Mouse (Mus musculus): ENCODE measurements around the gene Ces2b.
"Not testable (repeated sequence)": the region's sequence is repeated elsewhere in the genome, so short reads cannot be mapped to it uniquely, and the experiment has no call there.

The Ces2b gene

GRCm38 (mm10) chr8:104831440-104831839, at the start of gene Ces2b:
TSS of gene Ces2b (plus strand) at chr8:104831572.
- no peak for DNase-seq

- DNase-seq: no peak
Observed at GRCm38 (mm10) chr8:104787049-104787448, 44.3 kb upstream of the Ces2b start.

GRCm38 (mm10) chr8:104788929-104789328, 42.4 kb upstream of the Ces2b start:
- no peak for DNase-seq

DNA sequence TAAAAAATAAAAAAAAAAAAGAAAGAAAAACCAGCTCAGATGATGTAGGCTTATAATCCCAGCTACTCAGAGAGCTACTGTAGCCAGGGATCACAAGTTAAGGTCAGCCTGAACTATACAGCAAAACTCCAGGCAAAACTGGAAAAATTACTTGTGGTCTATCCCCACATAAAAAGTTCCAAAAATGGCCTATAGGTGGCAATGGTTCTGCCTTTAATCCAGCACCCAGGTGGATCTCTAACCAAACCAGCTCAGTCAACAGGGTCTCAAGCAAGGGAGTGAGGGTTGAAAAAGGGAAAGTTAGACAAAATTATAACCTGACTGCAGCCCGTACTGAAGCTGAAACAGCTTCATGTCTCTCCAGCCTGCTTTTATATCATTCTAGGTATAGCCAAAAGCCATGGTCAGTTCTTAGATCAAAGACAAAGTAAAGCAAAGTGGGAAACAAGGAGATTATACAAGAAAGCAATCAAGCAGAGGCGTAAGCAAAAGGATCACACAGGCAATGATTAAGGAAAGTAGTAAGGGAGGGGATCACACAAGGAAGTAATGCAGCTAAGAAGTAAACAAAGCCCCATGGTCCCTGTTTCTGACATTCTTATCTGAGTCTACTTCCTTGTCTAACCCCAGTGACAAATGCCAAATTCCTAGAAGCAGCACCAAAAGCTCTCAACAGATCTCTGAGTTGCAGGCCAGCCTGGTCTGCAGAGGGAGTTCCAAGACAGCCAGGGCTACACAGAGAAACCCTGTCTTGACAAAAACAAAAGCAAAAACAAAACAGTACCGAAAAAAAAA, 41.3 kb upstream of the Ces2b start:
- DNase-seq: peak; percentile 63 to 71

DNA sequence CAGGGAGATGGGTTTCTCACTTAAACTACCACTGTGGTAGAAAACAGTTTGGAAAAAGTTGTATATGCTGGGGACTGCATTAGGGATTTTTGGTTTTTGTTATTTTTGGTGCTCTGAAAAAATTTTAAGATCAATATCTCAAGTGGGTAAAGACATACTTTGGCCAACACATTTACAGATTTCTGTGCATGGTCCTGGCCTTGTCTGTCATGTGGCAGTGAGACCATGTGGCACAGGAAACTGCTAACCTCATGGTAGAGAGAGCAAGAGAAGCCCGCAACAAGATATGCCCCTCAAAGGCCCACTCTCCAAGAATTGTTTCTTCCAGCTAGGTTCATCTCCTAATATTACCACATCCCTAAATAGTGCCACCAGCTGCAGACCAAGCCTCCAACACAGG, 32.0 kb upstream of the Ces2b start:
- DNase-seq: no peak

- DNase-seq: peak; percentile 9 to 19
Observed at GRCm38 (mm10) chr8:104806127-104806526, 25.2 kb upstream of the Ces2b start.

GRCm38 (mm10) chr8:104808542-104809413, 22.6 kb upstream of the Ces2b start:
- peak; percentile 37 to 55 for DNase-seq

DNA sequence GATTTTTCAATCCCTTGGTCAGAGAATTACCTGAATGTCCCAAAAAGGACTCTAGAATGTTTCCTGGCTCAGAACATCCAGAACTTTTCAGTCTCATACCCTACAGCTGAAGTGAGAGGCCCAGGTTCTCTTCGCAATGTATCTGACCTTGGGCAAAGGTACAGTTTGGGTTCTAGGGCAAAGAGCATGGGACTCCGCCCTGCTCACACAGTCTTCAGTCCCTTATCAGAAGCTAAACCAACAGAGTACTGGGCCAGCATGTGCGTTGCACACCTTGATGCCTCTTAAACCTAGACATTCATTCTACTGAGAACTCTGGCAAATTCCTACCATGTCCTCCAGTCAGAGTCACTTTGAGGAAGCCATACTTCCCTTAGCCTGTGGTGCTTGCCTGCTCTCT, 21.9 kb upstream of the Ces2b start:
- DNase-seq: no peak

DNA sequence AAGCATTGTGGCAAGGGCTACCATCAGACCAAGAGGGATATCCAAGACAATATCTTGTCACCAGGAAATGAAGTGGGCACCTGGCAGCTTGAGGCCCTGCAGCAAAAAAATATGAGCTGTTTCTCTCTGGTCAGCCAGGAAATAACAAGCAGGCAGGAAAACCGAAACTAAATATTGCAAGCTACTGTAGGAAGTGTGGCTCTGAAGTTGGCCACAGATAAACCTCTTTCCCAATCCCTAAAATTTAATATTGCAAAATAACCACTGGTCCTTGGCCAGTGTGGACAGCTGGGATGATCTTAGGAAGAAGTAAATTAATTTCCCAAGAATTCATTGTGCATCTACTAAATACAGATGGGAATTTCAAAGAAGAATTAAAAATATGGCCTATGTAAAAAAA, 4.5 kb upstream of the Ces2b start:
- DNase-seq: no peak

GRCm38 (mm10) chr8:104828221-104828620, 3.2 kb upstream of the Ces2b start:
- DNase-seq: no peak

DNA sequence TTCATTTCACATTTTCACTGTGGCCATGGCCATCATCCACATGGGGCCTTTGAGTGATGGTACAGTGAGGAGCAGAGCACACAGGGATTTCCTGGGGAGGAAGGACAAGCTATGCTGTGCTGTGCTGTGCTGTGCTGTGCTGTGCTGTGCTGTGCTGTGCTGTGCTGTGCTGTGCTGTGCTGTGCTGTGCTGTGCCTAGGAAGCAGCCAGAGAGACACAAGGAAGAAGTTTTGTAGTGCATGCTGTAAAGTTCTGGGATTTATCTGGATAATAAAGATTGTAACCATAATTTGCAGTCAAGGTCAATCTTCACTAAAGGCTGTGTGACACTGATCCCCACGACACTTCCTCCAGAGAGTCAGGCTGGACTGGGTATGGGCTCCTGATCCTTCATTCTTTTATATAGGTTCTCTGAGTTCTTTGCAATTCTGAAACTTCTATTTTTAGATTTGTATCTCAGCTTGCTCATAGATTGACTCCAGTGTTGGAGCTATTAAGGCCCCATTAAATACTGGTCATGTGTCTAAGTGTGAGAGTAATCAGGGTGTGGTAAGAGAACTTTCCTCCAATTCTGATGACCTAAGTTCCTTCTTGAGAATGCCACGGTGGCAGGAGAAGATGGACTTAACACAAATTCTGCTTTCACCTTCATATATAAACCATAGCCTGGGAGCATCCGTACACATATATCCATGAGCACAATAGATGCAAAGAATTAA, 10.1 kb downstream of the Ces2b start:
- DNase-seq: no peak

GRCm38 (mm10) chr8:104846831-104847230, 15.5 kb downstream of the Ces2b start, which contains the start of gene Ces2c:
TSS of gene Ces2c (plus strand) at chr8:104847068.
- DNase-seq: no peak

GRCm38 (mm10) chr8:104847741-104848462, 16.5 kb downstream of the Ces2b start:
- DNase-seq: no peak

GRCm38 (mm10) chr8:104866844-104867531, 35.6 kb downstream of the Ces2b start:
- DNase-seq: not testable (repeated sequence)

- not testable (repeated sequence) for DNase-seq
Observed at GRCm38 (mm10) chr8:104868876-104869275, 37.5 kb downstream of the Ces2b start.

DNA sequence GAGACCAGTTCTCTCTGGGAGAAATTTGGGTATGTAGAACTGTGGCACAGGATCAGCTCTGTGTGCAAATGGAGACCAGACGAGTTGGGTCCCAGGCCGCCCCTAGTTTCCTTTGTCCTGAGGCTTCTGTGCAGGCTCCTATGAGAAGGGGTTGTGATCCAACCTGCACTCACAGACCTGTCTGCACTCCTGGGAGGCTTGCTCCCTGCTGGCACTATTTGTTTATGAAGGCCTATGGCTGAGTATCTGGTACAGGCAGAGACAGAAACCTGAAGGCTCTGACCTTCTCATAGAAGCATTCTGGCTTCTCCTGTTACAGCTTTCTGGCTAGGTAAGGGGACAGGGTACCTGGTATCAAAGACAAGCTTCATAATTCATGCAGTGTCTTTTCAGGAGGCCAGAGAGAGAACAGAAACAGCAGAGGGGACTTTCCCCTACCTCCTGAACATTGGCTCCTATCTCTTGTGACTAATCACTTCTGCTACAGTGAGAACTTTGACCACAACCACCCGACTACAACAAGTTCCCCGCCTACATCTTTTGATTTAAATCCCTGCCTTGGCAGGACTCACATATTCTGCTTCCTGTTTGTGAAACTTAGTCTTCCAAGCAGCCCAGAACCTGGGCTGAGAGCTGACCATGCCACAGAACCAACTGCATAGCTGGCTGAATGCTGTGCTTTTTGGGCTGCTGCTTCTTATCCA, 55.0 kb downstream of the Ces2b start:
- not testable (repeated sequence) for DNase-seq

Measured in cerebellum, postnatal 14 days (tissue).